Mouse (Mus musculus) 3T3-L1 (cell line): ENCODE measurements around the gene Hist3h2ba.

Source experiments
- DNase-seq: peaks from one replicate; pipeline ENCODE4 v3.0.0-alpha.2; 2015; ENCODE audit warnings: low read depth, low spot score

Gene Hist3h2ba

GRCm38 (mm10) chr11:58964216-58964615 is 15.5 kb downstream of the Hist3h2ba start:
- no peak for DNase-seq

- DNase-seq = no peak
Observed at GRCm38 (mm10) chr11:58965001-58965760, 16.5 kb downstream of the Hist3h2ba start.

GRCm38 (mm10) chr11:58967346-58967745 is 18.6 kb downstream of the Hist3h2ba start:
- peak; percentile 59 for DNase-seq

- no peak for DNase-seq
Observed at GRCm38 (mm10) chr11:58968551-58968950, 19.8 kb downstream of the Hist3h2ba start.

GRCm38 (mm10) chr11:58969027-58969426 is 20.3 kb downstream of the Hist3h2ba start:
- no peak for DNase-seq

- DNase-seq = no peak
Observed at GRCm38 (mm10) chr11:58969659-58970058, 20.9 kb downstream of the Hist3h2ba start.

GRCm38 (mm10) chr11:58970831-58971530 is 22.3 kb downstream of the Hist3h2ba start:
- no peak for DNase-seq

- no peak for DNase-seq
Observed at GRCm38 (mm10) chr11:58971796-58972195, 23.1 kb downstream of the Hist3h2ba start.

GRCm38 (mm10) chr11:58974414-58974813 is 25.7 kb downstream of the Hist3h2ba start:
- no peak for DNase-seq

- peak; percentile 48 for DNase-seq
Observed at GRCm38 (mm10) chr11:58977150-58977549, 28.4 kb downstream of the Hist3h2ba start.

GRCm38 (mm10) chr11:58977607-58978026 is 28.9 kb downstream of the Hist3h2ba start:
- no peak for DNase-seq

- DNase-seq = peak; percentile 79
Observed at GRCm38 (mm10) chr11:58978027-58978705, 29.4 kb downstream of the Hist3h2ba start, which contains the start of gene Trim11. Gene Trim11, plus strand, starts transcription at chr11:58978093.

GRCm38 (mm10) chr11:58978706-58979030 is 29.9 kb downstream of the Hist3h2ba start:
- DNase-seq = peak; percentile 43

- peak; percentile 27 for DNase-seq
Observed at GRCm38 (mm10) chr11:58979183-58979582, 30.5 kb downstream of the Hist3h2ba start.

- peak; percentile 65 for DNase-seq
Observed at GRCm38 (mm10) chr11:58979661-58980060, 30.9 kb downstream of the Hist3h2ba start.

GRCm38 (mm10) chr11:58980381-58980990 is 31.8 kb downstream of the Hist3h2ba start:
- peak; percentile 40 for DNase-seq

GRCm38 (mm10) chr11:58981541-58982447 is 33.1 kb downstream of the Hist3h2ba start:
- DNase-seq = no peak

- DNase-seq = no peak
Observed at GRCm38 (mm10) chr11:58982471-58983097, 33.9 kb downstream of the Hist3h2ba start.

- DNase-seq = no peak
Observed at GRCm38 (mm10) chr11:58983691-58984341, 35.1 kb downstream of the Hist3h2ba start.

GRCm38 (mm10) chr11:58984657-58985056 is 35.9 kb downstream of the Hist3h2ba start:
- no peak for DNase-seq
